Mouse (Mus musculus): ENCODE results near the gene Lrrc9. TPM values are rescaled to one million over a fixed set of nuclear protein-coding genes. Genes with fewer than 3 reads are reported as not detected.
A peak's percentile ranks its signal among the peaks of the same experiment; 100 is the strongest.

Gene Lrrc9
- polyA plus RNA-seq (2014; fragmentation: Nextera tagmentation; extraction: Ambion mirVana) = 2.6 and 2.8 TPM in 2 replicates

- Histone ChIP-seq H3K27me3 (ENCODE audit: control insufficient read depth, insufficient read depth, low read length) (no peaks in the 10 kb centered on the region), H3K4me2 (ENCODE audit: low read depth, low read length, severe bottlenecking) (peak within 1 kb of the TSS; percentile 74), H3K9me3 (ENCODE audit: control insufficient read depth, low read length) (no peaks in the 10 kb centered on the region), H3K4me1 (replicated peaks; ENCODE audit: control insufficient read depth, insufficient read depth, low read length) (peaks cover 2% of the 10 kb centered on the region; the same call in 1 of the 2 replicates), H3K9ac (ENCODE audit: low read length) (peak within 1 kb of the TSS; percentile 60), H3K27ac (ENCODE audit: low read depth, low read length) (0 out of 2 replicates have a peak within 1 kb of the TSS, but pooled peaks have one; percentile 37), H3K36me3 (ENCODE audit: control insufficient read depth, insufficient read depth, low read length) (no peaks in the 10 kb centered on the region), H3K4me3 (ENCODE audit: low read depth, low read length) (peak within 1 kb of the TSS; percentile 43)
- DNase-seq (ENCODE audit: low spot score) = peak; percentile 87
- peak; percentile 79 for ATAC-seq (replicated peaks; ENCODE audit: low FRiP score)
- 1% methylated on average over 31 of the region's 31 CpGs for WGBS
Measured at GRCm38 (mm10) chr12:72441839-72442576, at the start of gene Lrrc9. Gene Lrrc9 (plus strand): TSS chr12:72441866.

GRCm38 (mm10) chr12:72393046-72393805, 48.4 kb upstream of the Lrrc9 start:
- WGBS = 62% methylated on average over 13 of the region's 13 CpGs
- H3K9ac ChIP-seq (ENCODE audit: low read length) = no peak overlapping the region
- no peak for ATAC-seq (replicated peaks; ENCODE audit: low FRiP score)
- no peak overlapping the region for H3K27ac ChIP-seq (ENCODE audit: low read depth, low read length)
- H3K36me3 ChIP-seq (ENCODE audit: control insufficient read depth, insufficient read depth, low read length) = no peaks in the 10 kb centered on the region
- no peaks in the 10 kb centered on the region for H3K4me1 ChIP-seq (replicated peaks; ENCODE audit: control insufficient read depth, insufficient read depth, low read length)
- H3K27me3 ChIP-seq (ENCODE audit: control insufficient read depth, insufficient read depth, low read length) = no peaks in the 10 kb centered on the region
- H3K4me2 ChIP-seq (ENCODE audit: low read depth, low read length, severe bottlenecking) = no peak overlapping the region
- DNase-seq (ENCODE audit: low spot score) = no peak
- no peaks in the 10 kb centered on the region for H3K9me3 ChIP-seq (ENCODE audit: control insufficient read depth, low read length)
- H3K4me3 ChIP-seq (ENCODE audit: low read depth, low read length) = no peak overlapping the region

- Histone ChIP-seq H3K27me3 (ENCODE audit: control insufficient read depth, insufficient read depth, low read length) (peaks cover 5% of the 10 kb centered on the region), H3K36me3 (ENCODE audit: control insufficient read depth, insufficient read depth, low read length) (no peaks in the 10 kb centered on the region), H3K4me3 (ENCODE audit: low read depth, low read length) (no peak overlapping the region), H3K27ac (ENCODE audit: low read depth, low read length) (no peak overlapping the region), H3K4me2 (ENCODE audit: low read depth, low read length, severe bottlenecking) (no peak overlapping the region), H3K9ac (ENCODE audit: low read length) (no peak overlapping the region), H3K9me3 (ENCODE audit: control insufficient read depth, low read length) (no peaks in the 10 kb centered on the region), H3K4me1 (replicated peaks; ENCODE audit: control insufficient read depth, insufficient read depth, low read length) (peaks cover 4% of the 10 kb centered on the region; the same call in 1 of the 2 replicates)
- ATAC-seq (replicated peaks; ENCODE audit: low FRiP score) (no peak), DNase-seq (ENCODE audit: low spot score) (no peak)
- WGBS = 28% methylated on average over 4 of the region's 5 CpGs
Measured at GRCm38 (mm10) chr12:72405031-72405430, 36.6 kb upstream of the Lrrc9 start.

- DNase-seq (ENCODE audit: low spot score) (no peak), ATAC-seq (replicated peaks; ENCODE audit: low FRiP score) (peak; percentile 21; the same call in 1 of the 2 replicates)
- 8% methylated on average over 11 of the region's 11 CpGs for WGBS
- Histone ChIP-seq H3K4me2 (ENCODE audit: low read depth, low read length, severe bottlenecking) (peak overlapping the region; percentile 98), H3K36me3 (ENCODE audit: control insufficient read depth, insufficient read depth, low read length) (no peaks in the 10 kb centered on the region), H3K4me1 (replicated peaks; ENCODE audit: control insufficient read depth, insufficient read depth, low read length) (peaks cover 4% of the 10 kb centered on the region; the same call in 1 of the 2 replicates), H3K4me3 (ENCODE audit: low read depth, low read length) (peak overlapping the region; percentile 74), H3K9me3 (ENCODE audit: control insufficient read depth, low read length) (no peaks in the 10 kb centered on the region), H3K9ac (ENCODE audit: low read length) (no peak overlapping the region; the same call in 1 of the 2 replicates), H3K27ac (ENCODE audit: low read depth, low read length) (no peak overlapping the region), H3K27me3 (ENCODE audit: control insufficient read depth, insufficient read depth, low read length) (peaks cover 5% of the 10 kb centered on the region)
Measured at GRCm38 (mm10) chr12:72407146-72407545, 34.5 kb upstream of the Lrrc9 start.

GRCm38 (mm10) chr12:72407721-72408110, 34.0 kb upstream of the Lrrc9 start:
- H3K27me3 ChIP-seq (ENCODE audit: control insufficient read depth, insufficient read depth, low read length) = peaks cover 5% of the 10 kb centered on the region
- no peak overlapping the region for H3K27ac ChIP-seq (ENCODE audit: low read depth, low read length)
- peak; percentile 32; the same call in 1 of the 2 replicates for ATAC-seq (replicated peaks; ENCODE audit: low FRiP score)
- 0% methylated on average over 17 of the region's 17 CpGs for WGBS
- H3K4me2 ChIP-seq (ENCODE audit: low read depth, low read length, severe bottlenecking) = peak overlapping the region; percentile 98
- peak; percentile 61 for DNase-seq (ENCODE audit: low spot score)
- peak overlapping the region; percentile 72 for H3K9ac ChIP-seq (ENCODE audit: low read length)
- peaks cover 4% of the 10 kb centered on the region; the same call in 1 of the 2 replicates for H3K4me1 ChIP-seq (replicated peaks; ENCODE audit: control insufficient read depth, insufficient read depth, low read length)
- H3K4me3 ChIP-seq (ENCODE audit: low read depth, low read length) = peak overlapping the region; percentile 74
- H3K9me3 ChIP-seq (ENCODE audit: control insufficient read depth, low read length) = no peaks in the 10 kb centered on the region
- H3K36me3 ChIP-seq (ENCODE audit: control insufficient read depth, insufficient read depth, low read length) = no peaks in the 10 kb centered on the region

- Histone ChIP-seq H3K4me3 (ENCODE audit: low read depth, low read length) (peak overlapping the region; percentile 74), H3K9me3 (ENCODE audit: control insufficient read depth, low read length) (no peaks in the 10 kb centered on the region), H3K36me3 (ENCODE audit: control insufficient read depth, insufficient read depth, low read length) (no peaks in the 10 kb centered on the region), H3K4me1 (replicated peaks; ENCODE audit: control insufficient read depth, insufficient read depth, low read length) (peaks cover 4% of the 10 kb centered on the region; the same call in 1 of the 2 replicates), H3K27me3 (ENCODE audit: control insufficient read depth, insufficient read depth, low read length) (peaks cover 5% of the 10 kb centered on the region), H3K9ac (ENCODE audit: low read length) (peak overlapping the region; percentile 72), H3K4me2 (ENCODE audit: low read depth, low read length, severe bottlenecking) (peak overlapping the region; percentile 98), H3K27ac (ENCODE audit: low read depth, low read length) (no peak overlapping the region)
- WGBS = under 1% methylated on average over 53 of the region's 63 CpGs
- ATAC-seq (replicated peaks; ENCODE audit: low FRiP score) (peak; percentile 87), DNase-seq (ENCODE audit: low spot score) (peak; percentile 84)
Measured at GRCm38 (mm10) chr12:72408111-72408891, 33.4 kb upstream of the Lrrc9 start.

GRCm38 (mm10) chr12:72408954-72409353, 32.7 kb upstream of the Lrrc9 start, which contains the start of gene Rtn1:
Gene Rtn1 (minus strand): TSS chr12:72409054.
- peak within 1 kb of the TSS; percentile 98 for H3K4me2 ChIP-seq (ENCODE audit: low read depth, low read length, severe bottlenecking)
- DNase-seq (ENCODE audit: low spot score) (no peak), ATAC-seq (replicated peaks; ENCODE audit: low FRiP score) (no peak)
- no peak within 1 kb of the TSS for H3K27ac ChIP-seq (ENCODE audit: low read depth, low read length)
- no peaks in the 10 kb centered on the region for H3K36me3 ChIP-seq (ENCODE audit: control insufficient read depth, insufficient read depth, low read length)
- peak within 1 kb of the TSS; percentile 74 for H3K4me3 ChIP-seq (ENCODE audit: low read depth, low read length)
- H3K9me3 ChIP-seq (ENCODE audit: control insufficient read depth, low read length) = no peaks in the 10 kb centered on the region
- peak within 1 kb of the TSS; percentile 72 for H3K9ac ChIP-seq (ENCODE audit: low read length)
- peaks cover 4% of the 10 kb centered on the region; the same call in 1 of the 2 replicates for H3K4me1 ChIP-seq (replicated peaks; ENCODE audit: control insufficient read depth, insufficient read depth, low read length)
- 36% methylated on average over 6 of the region's 6 CpGs for WGBS
- peaks cover 5% of the 10 kb centered on the region for H3K27me3 ChIP-seq (ENCODE audit: control insufficient read depth, insufficient read depth, low read length)

GRCm38 (mm10) chr12:72417762-72418161, 23.9 kb upstream of the Lrrc9 start:
- H3K9ac ChIP-seq (ENCODE audit: low read length) = no peak overlapping the region
- no peak overlapping the region for H3K4me3 ChIP-seq (ENCODE audit: low read depth, low read length)
- H3K4me2 ChIP-seq (ENCODE audit: low read depth, low read length, severe bottlenecking) = no peak overlapping the region
- no peak overlapping the region for H3K27ac ChIP-seq (ENCODE audit: low read depth, low read length)
- DNase-seq (ENCODE audit: low spot score) = no peak
- ATAC-seq (replicated peaks; ENCODE audit: low FRiP score) = no peak
- H3K27me3 ChIP-seq (ENCODE audit: control insufficient read depth, insufficient read depth, low read length) = no peaks in the 10 kb centered on the region
- no peaks in the 10 kb centered on the region for H3K4me1 ChIP-seq (replicated peaks; ENCODE audit: control insufficient read depth, insufficient read depth, low read length)
- WGBS = 36% methylated on average over 3 of the region's 3 CpGs
- H3K36me3 ChIP-seq (ENCODE audit: control insufficient read depth, insufficient read depth, low read length) = no peaks in the 10 kb centered on the region
- H3K9me3 ChIP-seq (ENCODE audit: control insufficient read depth, low read length) = no peaks in the 10 kb centered on the region

All from forebrain, embryonic 11.5 days (tissue).